Mouse (Mus musculus): Measurements from ENCODE around the gene Amz1.

Gene Amz1

GRCm38 (mm10) chr5:140806252-140806651, 82.3 kb downstream of the Amz1 start:
- DNase-seq (ENCODE audit: low read depth): no peak

- DNase-seq (ENCODE audit: low read depth): no peak
Measured at GRCm38 (mm10) chr5:140806939-140807338, 83.0 kb downstream of the Amz1 start.
